Comparison of ENCODE assay signal across 12 mouse cellular contexts in the genomic region with DNA sequence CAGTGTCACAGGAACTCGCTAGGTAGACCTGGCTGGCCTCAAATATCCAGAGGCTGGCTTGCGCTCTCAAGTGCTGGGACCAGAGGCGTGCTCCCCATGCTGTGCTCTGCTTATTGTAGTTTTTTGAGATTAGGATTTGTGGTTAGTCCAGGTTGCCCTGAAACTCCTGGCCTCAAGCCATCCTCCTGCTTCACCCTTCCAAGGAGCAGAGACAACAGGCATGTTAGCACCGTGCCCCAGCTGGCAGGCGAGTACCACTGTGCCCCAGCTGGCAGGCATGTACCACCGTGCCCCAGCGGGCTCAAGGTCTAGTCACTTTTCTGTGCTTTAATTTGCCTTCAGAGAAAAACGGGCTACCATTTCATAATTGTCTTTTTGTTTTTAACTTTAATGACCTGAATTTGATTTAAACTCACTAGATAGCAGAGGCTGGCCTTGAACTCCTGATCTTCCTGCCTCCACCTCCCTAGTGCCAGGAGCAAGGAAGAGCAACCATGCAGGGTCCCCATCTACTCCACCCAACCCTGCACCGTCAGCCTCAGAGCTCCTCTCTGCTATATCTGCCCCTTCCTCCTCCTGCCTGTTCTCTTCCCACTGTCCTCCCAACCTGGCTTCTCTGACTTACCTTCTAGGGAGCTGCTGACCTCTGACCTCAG. TPM values are rescaled to one million over a fixed set of nuclear protein-coding genes. Genes with fewer than 3 reads are reported as not detected.
DNase-seq lines count a peak whose midpoint lies in the region; ATAC-seq and TF ChIP-seq lines count a peak whose summit lies in the region.
"Had no signal": no experiment of that assay in that cellular context is flagged by ENCODE, and none has a peak within 500 bp of the region (broad histone marks: within the 10 kb centered on the region; RNA-seq: fewer than 3 reads in every experiment).

No protein-coding gene starts in this region.

- H3K4me3 ChIP-seq in hindbrain, embryonic 10.5 days, result peak overlapping the region; percentile 21; the same call in 1 of the 2 replicates
- H3K4me3 ChIP-seq in hindbrain, embryonic 16.5 days (ENCODE audit: low read length), result no peak overlapping the region
- H3K4me3 ChIP-seq in G1E (ENCODE audit: low read depth, low read length) (peak overlapping the region; percentile 69), MEL (ENCODE audit: control insufficient read depth in 1 of 2, insufficient read depth in 1 of 2, low read depth in 2 of 2, low read length in 2 of 2) (peak overlapping the region; percentile 2 to 16; a peak in 2 of 4 replicates)
- peak overlapping the region; percentile 69 for H3K4me3 ChIP-seq in liver, embryonic 12.5 days
- H3K4me3 ChIP-seq in left cerebral cortex, adult 2 months, result no peak overlapping the region
- H3K4me3 ChIP-seq: midbrain, embryonic 13.5 days; neural tube, embryonic 13.5 days had no signal

- peaks cover 26% of the 10 kb centered on the region for H3K4me1 ChIP-seq in hindbrain, embryonic 10.5 days (replicated peaks)
- H3K4me1 ChIP-seq in hindbrain, embryonic 16.5 days (ENCODE audit: control insufficient read depth, insufficient read depth, low read depth, low read length), result peaks cover 7% of the 10 kb centered on the region; the same call in 1 of the 2 replicates
- peaks cover 82% of the 10 kb centered on the region for H3K4me1 ChIP-seq in G1E (ENCODE audit: insufficient read depth, low read depth, low read length)
- peaks cover 18 to 42% of the 10 kb centered on the region in 2 experiments for H3K4me1 ChIP-seq in MEL (ENCODE audit: control insufficient read depth in 1 of 2, insufficient read depth in 2 of 2, low read length in 2 of 2)
- peaks cover 81% of the 10 kb centered on the region for H3K4me1 ChIP-seq in liver, embryonic 12.5 days

- no peak for TF ChIP-seq RAD21 in MEL (IDR thresholded peaks at IDR 0.05; ENCODE audit: low read depth, low read length)

- ATAC-seq in hindbrain, embryonic 16.5 days, result no peak
- ATAC-seq in G1E (ENCODE audit: extremely low read depth, insufficient number of reproducible peaks, low FRiP score, poor library complexity, severe bottlenecking), result no peak
- ATAC-seq in liver, embryonic 12.5 days, result peak; percentile 60
- ATAC-seq: intestine, postnatal 0 days; midbrain, embryonic 13.5 days had no signal

- WGBS in hindbrain, embryonic 10.5 days, result 82% methylated on average over 9 of the region's 9 CpGs
- 76% methylated on average over 9 of the region's 9 CpGs for WGBS in hindbrain, embryonic 16.5 days
- WGBS in liver, embryonic 12.5 days (ENCODE audit: insufficient replicate concordance), result 43% methylated on average over 9 of the region's 9 CpGs

- TF ChIP-seq EP300 in MEL (IDR thresholded peaks at IDR 0.05; ENCODE audit: low read depth in 1 of 2, low read length in 2 of 2), result peak; percentile 48 to 49; a peak in 3 of 4 replicates

- H3K27ac ChIP-seq in hindbrain, embryonic 10.5 days, result peak overlapping the region; percentile 59
- H3K27ac ChIP-seq in hindbrain, embryonic 16.5 days (ENCODE audit: low read depth, low read length), result no peak overlapping the region
- peak overlapping the region; percentile 78 for H3K27ac ChIP-seq in MEL (ENCODE audit: control insufficient read depth, low read depth, low read length)
- H3K27ac ChIP-seq in liver, embryonic 12.5 days, result peak overlapping the region; percentile 98
- H3K27ac ChIP-seq in left cerebral cortex, adult 2 months, result no peak overlapping the region
- H3K27ac ChIP-seq: midbrain, embryonic 13.5 days; neural tube, embryonic 13.5 days had no signal

- TF ChIP-seq CTCF in G1E (IDR thresholded peaks at IDR 0.05; ENCODE audit: low read depth, low read length) (no peak), MEL (IDR thresholded peaks at IDR 0.05 in 2 of 3, conservative IDR thresholded peaks at IDR 0.05 in 1 of 3; ENCODE audit: control insufficient read depth in 1 of 3, insufficient read depth in 1 of 3, low read depth in 2 of 3, low read length in 3 of 3, poor library complexity in 1 of 3, severe bottlenecking in 1 of 3) (no peak)
- TF ChIP-seq CTCF in left cerebral cortex, adult 2 months (IDR thresholded peaks at IDR 0.05), result no peak

- intact Hi-C loops in left cerebral cortex, adult 2 months (cut with DNase I), result no loop called here

- no peaks in the 10 kb centered on the region for H3K36me3 ChIP-seq in hindbrain, embryonic 10.5 days
- H3K36me3 ChIP-seq in hindbrain, embryonic 16.5 days (ENCODE audit: control insufficient read depth, insufficient read depth, low read length), result no peaks in the 10 kb centered on the region
- peaks cover 2% of the 10 kb centered on the region for H3K36me3 ChIP-seq in G1E (replicated peaks)
- peaks cover 0 to 33% of the 10 kb centered on the region in 2 experiments; a peak in 2 of 4 replicates for H3K36me3 ChIP-seq in MEL (ENCODE audit: control insufficient read depth in 1 of 2, insufficient read depth in 2 of 2, low read length in 2 of 2)
- peaks cover 31% of the 10 kb centered on the region for H3K36me3 ChIP-seq in liver, embryonic 12.5 days
- H3K36me3 ChIP-seq: midbrain, embryonic 13.5 days; neural tube, embryonic 13.5 days had no signal

- H3K9me3 ChIP-seq in hindbrain, embryonic 10.5 days, result no peaks in the 10 kb centered on the region
- no peaks in the 10 kb centered on the region for H3K9me3 ChIP-seq in hindbrain, embryonic 16.5 days (ENCODE audit: control insufficient read depth, low read length)
- H3K9me3 ChIP-seq in G1E (replicated peaks) (peaks cover 15% of the 10 kb centered on the region), MEL (replicated peaks; ENCODE audit: insufficient read depth, low read length) (no peaks in the 10 kb centered on the region)
- no peaks in the 10 kb centered on the region for H3K9me3 ChIP-seq in liver, embryonic 12.5 days (replicated peaks)
- H3K9me3 ChIP-seq: midbrain, embryonic 13.5 days; neural tube, embryonic 13.5 days had no signal

- no peak for DNase-seq in hindbrain, embryonic 10.5 days (ENCODE audit: low spot score)
- DNase-seq in G1E (ENCODE audit: low spot score), result no peak
- DNase-seq in MEL (ENCODE audit: low read depth, low spot score), result peak; percentile 78
- DNase-seq in left cerebral cortex, adult 2 months (ENCODE audit: extremely low spot score in 1 of 2, low spot score in 2 of 2), result no peak
- DNase-seq in right cerebral cortex, postnatal 10 days (ENCODE audit: low spot score in 2 of 2), result no peak
- DNase-seq: heart, postnatal 36 days had no signal

- H3K27me3 ChIP-seq in hindbrain, embryonic 10.5 days (ENCODE audit: insufficient read depth, poor library complexity, severe bottlenecking), result peaks cover 65% of the 10 kb centered on the region
- peaks cover 22% of the 10 kb centered on the region for H3K27me3 ChIP-seq in hindbrain, embryonic 16.5 days (replicated peaks; ENCODE audit: control insufficient read depth, insufficient read depth, low read length)
- H3K27me3 ChIP-seq in G1E (ENCODE audit: insufficient read depth, low read length), result no peaks in the 10 kb centered on the region
- no peaks in the 10 kb centered on the region for H3K27me3 ChIP-seq in MEL (ENCODE audit: control insufficient read depth in 1 of 2, insufficient read depth in 2 of 2, low read length in 2 of 2)
- H3K27me3 ChIP-seq in liver, embryonic 12.5 days (replicated peaks), result no peaks in the 10 kb centered on the region

- H3K9ac ChIP-seq in hindbrain, embryonic 16.5 days (ENCODE audit: low read depth, low read length), result no peak overlapping the region
- H3K9ac ChIP-seq in MEL (ENCODE audit: control insufficient read depth, low read depth, low read length, poor library complexity, severe bottlenecking), result peak overlapping the region; percentile 20
- H3K9ac ChIP-seq in liver, embryonic 12.5 days, result peak overlapping the region; percentile 80
- H3K9ac ChIP-seq: midbrain, embryonic 13.5 days; neural tube, embryonic 13.5 days had no signal

- H3K4me2 ChIP-seq in hindbrain, embryonic 16.5 days (ENCODE audit: low read length), result no peak overlapping the region
- peak overlapping the region; percentile 98 for H3K4me2 ChIP-seq in liver, embryonic 12.5 days
- H3K4me2 ChIP-seq: midbrain, embryonic 13.5 days; neural tube, embryonic 13.5 days had no signal

- H3K79me2 ChIP-seq in MEL (ENCODE audit: control insufficient read depth, insufficient read depth, low read length, poor library complexity), result no peaks in the 10 kb centered on the region

- 0 out of 4 replicates have a peak, but pooled peaks of 1 of the 2 experiments have one; percentile 38 for TF ChIP-seq POLR2A in MEL (IDR thresholded peaks at IDR 0.05; ENCODE audit: control insufficient read depth in 1 of 2, insufficient read depth in 1 of 2, low read depth in 1 of 2, low read length in 2 of 2, poor library complexity in 1 of 2)

RNA-seq across cellular contexts. Expression of a gene that starts 0.4 kb away (rescaled TPM):
- polyA plus RNA-seq in hindbrain, embryonic 10.5 days (2016; fragmentation: Nextera tagmentation; extraction: Ambion mirVana), result 20.9 and 23.7 TPM in 2 replicates
- 0.49 and 1.5 TPM in 2 replicates for polyA plus RNA-seq in hindbrain, embryonic 16.5 days (2015; fragmentation: Nextera tagmentation; extraction: Ambion mirVana)
- 17.1 and 24.2 TPM in 2 replicates for total RNA-seq in G1E (2014; fragmentation: Nextera tagmentation)
- total RNA-seq in G1E (2017), result 10.3 and 13.0 TPM in 2 replicates
- polyA plus RNA-seq in G1E (2012), result 27.6 and 28.5 TPM in 2 replicates
- total RNA-seq in MEL (2012; rRNA removed), result 5.8 and 15.6 TPM in 2 replicates
- polyA plus RNA-seq in MEL (2012; ENCODE audit: insufficient read depth in 1 of 2, insufficient read length in 2 of 2, low read depth in 1 of 2, low replicate concordance in 2 of 2, missing spikeins in 1 of 2), result 10 to 100 TPM in 1 of 2 experiments, not detected in 1; 17.4 TPM
- polyA plus RNA-seq in liver, embryonic 12.5 days (2016; fragmentation: Nextera tagmentation; extraction: Ambion mirVana), result 176 and 179 TPM in 2 replicates
- under 1 TPM in 1 of 2 experiments, not detected in 1; 0.51 TPM for total RNA-seq in left cerebral cortex, adult 2 months (2021)

RNA-seq across cellular contexts. Expression of a gene that starts 18.1 kb away (rescaled TPM):
- polyA plus RNA-seq in hindbrain, embryonic 10.5 days (2016; fragmentation: Nextera tagmentation; extraction: Ambion mirVana), result 250 and 261 TPM in 2 replicates
- 192 TPM in 2 replicates for polyA plus RNA-seq in hindbrain, embryonic 16.5 days (2015; fragmentation: Nextera tagmentation; extraction: Ambion mirVana)
- total RNA-seq in G1E (2014; fragmentation: Nextera tagmentation) (88.3 and 119 TPM in 2 replicates), G1E (2017) (66.7 and 86.0 TPM in 2 replicates), MEL (2012; rRNA removed) (390 and 421 TPM in 2 replicates)
- polyA plus RNA-seq in G1E (2012) (90.8 and 98.4 TPM in 2 replicates), MEL (2012; ENCODE audit: insufficient read depth in 1 of 2, insufficient read length in 2 of 2, low read depth in 1 of 2, low replicate concordance in 2 of 2, missing spikeins in 1 of 2) (100 to 1,000 TPM in 1 of 2 experiments, not detected in 1; 505 TPM)
- 103 and 113 TPM in 2 replicates for polyA plus RNA-seq in liver, embryonic 12.5 days (2016; fragmentation: Nextera tagmentation; extraction: Ambion mirVana)
- total RNA-seq in left cerebral cortex, adult 2 months (2021), result 10 to 100 TPM; 63.4 to 65.3 TPM

RNA-seq across cellular contexts. Expression of a gene that starts 21.5 kb away (rescaled TPM):
- polyA plus RNA-seq in hindbrain, embryonic 10.5 days (2016; fragmentation: Nextera tagmentation; extraction: Ambion mirVana), result 55.6 and 68.3 TPM in 2 replicates
- polyA plus RNA-seq in hindbrain, embryonic 16.5 days (2015; fragmentation: Nextera tagmentation; extraction: Ambion mirVana), result 89.8 and 97.6 TPM in 2 replicates
- total RNA-seq in G1E (2014; fragmentation: Nextera tagmentation) (24.8 and 30.3 TPM in 2 replicates), G1E (2017) (34.1 and 37.6 TPM in 2 replicates), MEL (2012; rRNA removed) (80.2 and 103 TPM in 2 replicates)
- polyA plus RNA-seq in G1E (2012) (85.2 and 86.5 TPM in 2 replicates), MEL (2012; ENCODE audit: insufficient read depth in 1 of 2, insufficient read length in 2 of 2, low read depth in 1 of 2, low replicate concordance in 2 of 2, missing spikeins in 1 of 2) (100 to 1,000 TPM in 1 of 2 experiments, not detected in 1; 146 TPM)
- polyA plus RNA-seq in liver, embryonic 12.5 days (2016; fragmentation: Nextera tagmentation; extraction: Ambion mirVana), result 41.1 and 46.3 TPM in 2 replicates
- total RNA-seq in left cerebral cortex, adult 2 months (2021), result 10 to 100 TPM; 40.1 to 43.4 TPM

RNA-seq across cellular contexts. Expression of a gene that starts 36.1 kb away (rescaled TPM):
- 2.4 TPM in 2 replicates for polyA plus RNA-seq in hindbrain, embryonic 10.5 days (2016; fragmentation: Nextera tagmentation; extraction: Ambion mirVana)
- 0.93 and 1.4 TPM in 2 replicates for polyA plus RNA-seq in hindbrain, embryonic 16.5 days (2015; fragmentation: Nextera tagmentation; extraction: Ambion mirVana)
- total RNA-seq in G1E (2014; fragmentation: Nextera tagmentation) (not detected in 2 replicates), G1E (2017) (0.05 and 0.17 TPM in 2 replicates), MEL (2012; rRNA removed) (0.10 and 0.19 TPM in 2 replicates)
- polyA plus RNA-seq in G1E (2012) (not detected in 2 replicates), MEL (2012; ENCODE audit: insufficient read depth in 1 of 2, insufficient read length in 2 of 2, low read depth in 1 of 2, low replicate concordance in 2 of 2, missing spikeins in 1 of 2) (under 1 TPM in 1 of 2 experiments, not detected in 1; 0.06 TPM)
- 0.80 and 0.81 TPM in 2 replicates for polyA plus RNA-seq in liver, embryonic 12.5 days (2016; fragmentation: Nextera tagmentation; extraction: Ambion mirVana)
- total RNA-seq in left cerebral cortex, adult 2 months (2021), result 1 to 10 TPM in 1 of 2 experiments, under 1 TPM in 1; 0.41 to 1.3 TPM
- total RNA-seq: common myeloid progenitor, adult 5-6 weeks had no signal

RNA-seq across cellular contexts. Expression of a gene that starts 49.9 kb away (rescaled TPM):
- 42.6 and 45.5 TPM in 2 replicates for polyA plus RNA-seq in hindbrain, embryonic 10.5 days (2016; fragmentation: Nextera tagmentation; extraction: Ambion mirVana)
- polyA plus RNA-seq in hindbrain, embryonic 16.5 days (2015; fragmentation: Nextera tagmentation; extraction: Ambion mirVana), result 60.9 and 62.3 TPM in 2 replicates
- 18.2 and 25.4 TPM in 2 replicates for total RNA-seq in G1E (2014; fragmentation: Nextera tagmentation)
- total RNA-seq in G1E (2017), result 24.0 and 28.5 TPM in 2 replicates
- 33.2 and 43.2 TPM in 2 replicates for polyA plus RNA-seq in G1E (2012)
- total RNA-seq in MEL (2012; rRNA removed), result 167 and 183 TPM in 2 replicates
- 100 to 1,000 TPM in 1 of 2 experiments, 10 to 100 TPM in 1; 87.6 to 211 TPM for polyA plus RNA-seq in MEL (2012; ENCODE audit: insufficient read depth in 1 of 2, insufficient read length in 2 of 2, low read depth in 1 of 2, low replicate concordance in 2 of 2, missing spikeins in 1 of 2)
- 36.9 and 40.6 TPM in 2 replicates for polyA plus RNA-seq in liver, embryonic 12.5 days (2016; fragmentation: Nextera tagmentation; extraction: Ambion mirVana)
- total RNA-seq in left cerebral cortex, adult 2 months (2021), result 10 to 100 TPM; 43.0 to 46.8 TPM

Comparison
In these comparisons a context has a peak if more than half of its experiments do, and no peak if none do; other contexts are left out.
1. H3K27ac ChIP-seq: peak in hindbrain, embryonic 10.5 days (single experiment), MEL (single experiment) and liver, embryonic 12.5 days (single experiment); none in hindbrain, embryonic 16.5 days (single experiment) and left cerebral cortex, adult 2 months (single experiment).
2. H3K4me3 ChIP-seq: peak in hindbrain, embryonic 10.5 days (single experiment), G1E (single experiment), MEL (2 of 2) and liver, embryonic 12.5 days (single experiment); none in hindbrain, embryonic 16.5 days (single experiment) and left cerebral cortex, adult 2 months (single experiment).